Mouse (Mus musculus): Measurements from ENCODE around the gene Plscr3. TPM values are rescaled to one million over a fixed set of nuclear protein-coding genes. Genes with fewer than 3 reads are reported as not detected.

The Plscr3 gene
- 10 to 100 TPM; 19.6 to 21.4 TPM for total RNA-seq (2021)
- long read RNA-seq, experiment 1, transcript Plscr3-203 (8 exons, 2,785 nt), result major isoform, 15 of 21 reads
- long read RNA-seq, experiment 1, partial matches to known transcripts, result 1 of 21 reads
- long read RNA-seq, experiment 1, other reads (novel, unspliced or antisense), result 2 of 21 reads
- long read RNA-seq, experiment 2, transcript Plscr3-203 (8 exons, 2,785 nt), result major isoform, 9 of 12 reads
- long read RNA-seq, experiment 2, partial matches to known transcripts, result 0 of 12 reads
- long read RNA-seq, experiment 2, other reads (novel, unspliced or antisense), result 2 of 12 reads

DNA sequence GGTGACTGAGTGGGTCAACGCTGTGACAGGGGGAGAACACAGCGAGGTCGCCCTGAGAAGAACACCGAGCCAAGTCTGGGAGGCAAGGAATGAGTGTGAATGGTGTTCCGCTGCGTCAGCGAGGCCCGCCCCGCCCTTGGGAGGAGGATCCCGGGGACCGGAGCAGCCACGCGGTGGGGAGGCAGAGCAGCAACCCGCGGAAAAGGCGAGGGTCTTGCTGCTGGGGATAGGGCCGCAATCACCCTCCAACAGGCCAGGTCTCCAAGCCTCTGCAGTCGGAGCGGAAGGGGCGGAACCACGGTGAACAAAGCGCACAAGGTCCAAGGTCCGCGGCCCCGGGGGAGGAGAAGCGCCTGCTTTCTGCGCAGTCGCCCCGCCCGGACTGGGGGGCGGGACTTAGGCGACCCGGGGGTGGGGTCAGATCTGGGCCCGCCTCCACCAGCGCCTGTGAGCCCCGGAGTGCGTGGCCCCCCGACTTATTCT is at the start of gene Plscr3:
Gene Plscr3 (plus strand): TSS at position 179 of the 483 bp plus-strand sequence.
- DNase-seq, result peak; percentile 94 to 95

DNA sequence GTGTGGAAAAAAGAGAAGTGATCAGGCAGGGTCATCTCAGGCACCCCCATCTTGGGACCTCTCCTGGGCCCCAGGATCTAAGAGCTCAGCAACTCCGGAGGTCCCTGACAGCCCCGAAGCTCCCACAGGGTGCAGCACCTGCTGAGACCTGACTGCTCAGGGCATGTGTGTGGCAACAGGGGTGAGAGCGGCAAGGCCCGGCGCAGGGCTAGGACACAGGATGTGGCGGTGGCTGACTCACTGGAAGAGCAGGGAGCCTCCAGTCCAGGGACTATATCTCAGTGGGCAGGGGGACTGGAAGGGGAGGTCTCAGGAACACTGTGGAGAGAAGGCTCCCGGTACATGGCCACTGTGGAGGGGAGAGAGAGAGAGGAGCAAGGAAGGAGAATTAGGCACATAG is 48.3 kb upstream of the Plscr3 start:
- DNase-seq, result no peak

DNA sequence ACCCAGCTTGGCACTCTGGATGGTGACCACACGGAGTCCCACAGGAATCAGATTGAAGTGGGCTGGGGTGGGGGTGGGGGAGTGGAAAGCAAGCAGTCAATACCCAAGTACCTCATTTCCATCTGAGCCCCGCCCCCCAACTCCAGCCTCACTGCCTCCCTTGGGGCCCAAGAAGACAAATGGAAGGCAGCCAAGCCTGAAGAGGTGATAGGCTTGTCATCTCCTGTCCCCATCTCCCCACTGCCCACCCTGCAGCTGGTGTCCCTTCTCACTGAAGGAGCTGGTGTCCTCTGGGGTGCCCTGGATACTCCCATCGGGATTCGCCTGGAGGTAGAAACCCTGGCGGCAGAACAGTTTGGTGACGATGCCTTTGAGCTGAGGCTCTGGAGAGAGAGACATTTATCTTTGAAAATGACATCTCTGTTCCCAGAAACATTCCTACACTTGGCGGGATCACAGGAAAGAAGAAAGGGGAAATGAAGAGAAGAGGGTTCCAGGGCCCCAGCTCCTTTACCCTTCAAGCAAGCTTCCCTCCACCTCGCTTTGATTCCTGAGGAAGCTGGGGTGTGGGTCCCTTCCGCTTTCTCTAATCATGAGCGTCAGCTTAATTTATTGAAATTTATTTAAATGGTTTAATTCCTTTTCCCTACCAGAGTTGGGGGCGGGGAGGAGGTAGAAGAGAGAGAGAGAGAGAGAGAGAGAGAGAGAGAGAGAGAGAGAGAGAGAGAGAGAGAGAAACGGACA is 46.6 kb upstream of the Plscr3 start:
- no peak for DNase-seq

DNA sequence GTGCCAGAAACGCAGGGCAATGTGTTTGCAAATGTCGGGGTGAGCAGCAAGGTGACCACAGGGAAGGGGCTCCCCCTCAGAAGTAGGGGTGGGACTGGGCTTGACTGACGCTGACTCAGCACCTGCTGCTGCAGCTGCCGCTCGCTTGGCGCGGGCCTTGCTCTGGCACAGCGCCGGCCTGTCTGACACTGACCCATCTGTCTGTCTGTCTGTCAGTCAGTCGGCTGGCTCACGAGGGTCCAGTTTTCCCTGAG is 46.1 kb upstream of the Plscr3 start:
- DNase-seq, result no peak

DNA sequence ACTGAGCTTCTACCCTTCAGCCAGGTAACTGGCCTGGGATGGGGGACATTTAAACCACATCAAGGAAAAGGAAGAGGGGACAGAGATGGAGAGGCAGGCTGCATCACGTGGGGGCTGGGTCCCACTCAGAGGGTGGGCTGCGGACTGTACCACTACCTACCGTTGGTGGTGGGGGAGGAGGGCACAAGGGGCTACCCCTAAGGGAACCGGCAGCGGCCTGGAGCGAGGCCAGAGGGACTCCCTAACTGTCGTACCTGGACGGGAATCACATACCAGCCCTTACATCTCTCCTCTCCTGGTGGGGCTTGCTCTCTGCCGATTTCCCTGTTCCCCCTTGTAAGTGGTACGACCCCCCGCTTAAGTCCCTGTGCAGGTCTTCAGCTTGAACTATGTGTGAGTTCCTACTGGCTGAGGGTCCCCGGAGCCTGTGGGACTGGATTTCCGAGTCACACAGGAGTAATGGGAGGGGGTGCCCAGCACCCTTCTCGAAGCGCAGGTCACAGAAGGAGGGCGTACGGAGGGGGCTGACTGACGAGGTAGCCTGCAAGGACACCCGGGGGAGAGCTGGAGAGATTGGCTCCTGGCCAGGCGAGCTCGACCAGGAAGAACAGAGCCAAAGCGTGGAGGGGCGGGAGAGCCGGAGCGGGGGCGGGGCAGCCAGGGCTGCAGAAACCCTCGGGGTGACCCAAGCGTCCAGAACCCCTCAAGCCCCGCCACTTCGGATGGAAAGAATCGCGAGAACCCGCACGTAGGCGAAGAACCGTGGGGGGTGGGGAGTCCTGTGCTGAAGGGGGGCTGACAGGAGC is 45.6 kb upstream of the Plscr3 start:
- peak; percentile 51 to 58 for DNase-seq

DNA sequence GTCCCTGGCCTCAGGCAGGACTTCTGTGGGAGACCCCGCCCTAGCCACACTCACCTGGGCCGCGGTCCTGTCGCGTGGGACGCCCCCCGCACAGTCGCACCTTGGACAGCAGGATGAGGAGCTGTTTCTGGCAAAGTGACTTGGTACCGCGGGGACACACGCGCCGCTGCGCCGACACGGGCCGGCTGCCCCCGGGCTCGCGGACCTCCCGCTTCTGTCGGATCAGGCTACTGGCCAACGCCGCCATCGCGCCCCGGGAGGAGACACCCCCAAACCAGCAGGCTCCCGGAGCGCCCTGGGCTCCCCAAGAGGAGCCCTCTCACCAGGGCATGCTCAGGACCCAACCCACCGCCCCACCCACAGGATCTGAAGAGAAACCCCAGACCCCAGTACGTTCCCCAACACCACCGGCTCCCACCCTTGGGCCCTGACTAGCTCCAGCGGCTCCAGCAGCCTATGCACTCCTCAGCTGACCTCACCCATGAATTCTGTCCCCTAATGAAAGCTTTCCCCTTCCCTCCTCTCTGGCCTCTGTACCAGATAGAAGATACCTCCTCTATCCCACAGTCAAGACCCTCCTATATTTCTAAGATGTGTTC is 44.7 kb upstream of the Plscr3 start, which contains the start of gene Fgf11:
Gene Fgf11 (minus strand): TSS at position 479 of the 599 bp plus-strand sequence.
- DNase-seq, result no peak

DNA sequence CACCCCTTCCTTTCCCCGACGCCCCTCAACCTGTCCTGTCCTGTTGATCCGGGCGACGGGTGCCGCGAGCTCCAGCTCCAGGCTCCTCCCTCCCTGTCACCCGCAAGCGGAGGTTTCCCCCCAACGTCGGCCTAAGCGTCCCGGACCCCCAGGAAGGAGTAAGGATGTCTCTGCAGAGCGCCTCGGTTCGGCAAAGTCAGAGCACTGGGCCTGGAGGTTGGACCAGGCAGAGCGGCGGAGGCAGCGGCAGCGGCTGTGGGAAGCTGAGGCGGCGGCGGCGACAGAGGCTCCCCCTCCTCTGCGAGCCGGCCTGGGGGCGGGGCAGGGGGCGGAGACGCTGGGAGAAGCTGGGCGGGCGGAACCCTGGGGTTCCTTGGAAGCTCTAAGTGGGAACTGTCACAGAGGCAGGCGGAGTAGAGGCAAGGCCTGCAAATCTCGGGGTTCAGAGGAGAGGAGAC is 43.5 kb upstream of the Plscr3 start:
- peak; percentile 94 for DNase-seq

DNA sequence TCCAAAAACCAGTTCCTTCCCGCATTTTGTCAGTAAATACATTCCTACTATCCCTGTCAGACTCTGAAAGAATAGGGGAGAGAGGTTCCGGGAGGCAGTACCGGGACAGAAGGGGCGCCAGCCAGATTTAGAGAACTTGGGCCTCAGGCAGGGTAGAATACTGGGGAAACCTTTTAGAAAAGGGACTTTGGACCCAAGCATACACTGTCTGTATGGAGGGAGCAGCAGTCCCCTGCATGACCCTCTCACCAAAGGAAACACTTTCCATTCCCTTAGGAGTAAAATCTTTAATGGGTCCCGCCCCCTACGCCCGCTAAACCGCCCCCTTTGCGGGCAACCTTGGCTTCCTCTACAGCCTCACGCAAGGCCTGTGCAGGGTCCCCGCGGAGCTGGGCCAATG is 42.8 kb upstream of the Plscr3 start:
- DNase-seq, result no peak

DNA sequence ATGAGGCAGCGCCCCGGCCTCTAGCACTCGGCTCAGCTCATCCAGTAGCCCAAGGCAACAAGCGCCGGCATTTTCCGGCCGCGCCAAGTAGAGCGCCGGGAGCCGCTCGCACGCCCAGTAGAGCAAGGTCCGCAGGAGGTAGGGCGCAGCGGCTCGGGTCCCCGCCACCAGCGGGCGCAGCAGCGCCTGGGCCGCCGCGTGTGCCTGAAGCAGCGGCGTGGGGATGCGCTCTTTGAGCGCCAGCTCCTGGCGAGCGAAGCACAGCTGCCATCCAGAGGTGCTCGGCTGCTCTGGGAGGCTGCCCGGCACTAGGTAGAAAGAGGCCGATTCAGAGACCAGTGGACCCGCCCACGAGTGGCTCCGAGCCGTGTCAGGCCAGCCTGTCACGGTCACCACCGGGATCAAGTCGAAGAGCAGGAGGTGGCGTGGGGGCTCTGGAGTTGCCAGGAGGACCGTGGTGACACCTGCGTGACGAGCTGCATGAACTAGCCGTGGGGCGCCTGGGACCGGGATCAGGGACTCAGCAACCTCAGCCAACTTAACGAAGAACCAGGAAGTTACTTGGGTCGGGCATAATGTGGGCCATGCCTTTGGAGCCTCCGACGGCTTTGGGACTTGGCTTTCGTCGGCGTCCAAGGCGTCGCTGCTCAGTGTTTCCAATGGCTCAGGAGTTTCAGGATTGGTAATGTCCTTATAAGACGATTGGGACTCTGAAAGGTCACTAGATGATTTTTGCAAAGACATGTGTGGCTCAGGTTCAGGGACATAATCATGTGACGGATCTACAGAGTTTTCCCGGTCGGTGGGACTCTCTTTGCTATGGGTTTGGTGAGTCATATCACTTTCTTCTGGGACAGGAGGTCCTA is 42.2 kb upstream of the Plscr3 start:
- peak; percentile 80 to 87 for DNase-seq

DNA sequence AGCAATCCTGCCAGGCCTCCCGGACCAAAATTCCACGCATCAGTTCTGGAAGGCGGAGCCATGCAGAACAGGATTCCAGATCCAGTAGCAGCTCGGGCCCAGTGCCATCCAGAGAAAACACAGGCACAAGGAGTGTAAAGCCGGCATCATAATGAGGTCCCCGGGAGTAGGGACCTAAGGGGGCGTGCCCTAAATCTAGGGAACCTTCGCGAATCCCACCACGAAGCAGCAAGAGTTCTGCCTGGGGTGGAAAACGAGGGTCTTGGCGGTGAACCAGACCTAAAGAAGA is 41.6 kb upstream of the Plscr3 start:
- DNase-seq, result peak in 1 of 2 experiments; percentile 52

DNA sequence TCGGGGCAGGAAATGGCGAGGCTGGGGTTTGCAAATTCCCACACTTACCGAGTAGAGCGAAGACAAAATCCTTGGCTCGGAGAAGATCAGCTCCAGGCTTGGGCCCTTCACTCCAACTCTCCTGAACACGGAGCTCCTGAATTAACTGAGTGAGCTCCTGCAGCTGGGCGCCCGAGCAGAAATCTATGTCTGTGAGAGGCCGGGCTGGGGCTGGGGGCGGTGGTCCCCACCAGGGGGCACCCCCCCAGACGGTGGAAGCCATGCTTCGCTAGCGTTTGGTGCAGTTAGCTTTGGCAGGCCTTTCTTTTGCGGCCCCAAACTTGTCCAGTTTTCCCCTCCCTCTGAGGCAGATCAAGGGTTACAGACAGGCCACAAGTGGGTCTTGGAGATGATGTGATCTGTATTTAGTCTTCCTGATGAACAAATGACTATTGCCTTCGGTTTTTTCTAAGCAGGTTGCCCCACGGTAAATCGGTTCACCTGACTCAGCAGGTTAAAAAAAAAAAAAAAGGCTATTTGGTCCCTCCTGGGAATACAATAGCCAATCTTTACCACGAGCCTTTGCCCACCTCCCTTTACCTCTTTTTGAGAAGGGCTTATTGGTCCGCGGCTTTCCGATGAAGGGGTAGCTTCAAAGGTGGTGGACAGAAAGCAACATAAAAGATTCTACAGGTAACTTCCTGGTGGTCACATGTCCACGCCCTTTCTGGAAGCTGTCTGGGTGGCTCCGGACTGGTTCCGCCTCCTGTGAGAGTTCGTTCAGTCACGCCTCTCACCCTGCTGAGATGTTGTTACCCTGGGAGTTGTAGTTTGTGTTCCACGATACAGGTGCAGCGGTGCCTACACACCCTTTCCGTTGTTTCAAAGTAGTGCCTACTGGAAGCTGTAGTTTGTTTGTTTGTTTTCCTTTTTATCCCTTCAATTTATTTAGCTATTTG is 40.9 kb upstream of the Plscr3 start, which contains the start of gene Tmem102:
Gene Tmem102 (minus strand): TSS at position 653 of the 938 bp plus-strand sequence.
- no peak for DNase-seq

DNA sequence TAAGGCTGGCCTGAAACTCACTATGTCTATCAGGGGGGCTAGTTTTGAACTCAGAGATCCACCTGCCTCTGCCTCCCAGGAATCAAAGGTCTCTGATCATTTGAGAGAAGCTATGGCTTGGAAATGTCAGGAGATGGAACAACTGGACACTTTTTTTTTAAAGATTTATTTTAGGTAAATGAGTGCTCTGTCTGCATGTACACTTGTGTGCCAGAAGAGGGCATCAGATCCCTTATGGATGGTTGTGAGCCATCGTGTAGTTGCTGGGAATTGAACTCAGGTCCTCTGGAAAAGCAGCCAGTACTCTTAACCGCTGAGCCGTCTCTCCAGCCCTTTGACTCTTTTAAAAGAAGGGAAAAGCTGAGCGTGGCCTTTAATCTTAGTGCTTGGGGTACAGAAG is 39.8 kb upstream of the Plscr3 start:
- DNase-seq, result no peak

DNA sequence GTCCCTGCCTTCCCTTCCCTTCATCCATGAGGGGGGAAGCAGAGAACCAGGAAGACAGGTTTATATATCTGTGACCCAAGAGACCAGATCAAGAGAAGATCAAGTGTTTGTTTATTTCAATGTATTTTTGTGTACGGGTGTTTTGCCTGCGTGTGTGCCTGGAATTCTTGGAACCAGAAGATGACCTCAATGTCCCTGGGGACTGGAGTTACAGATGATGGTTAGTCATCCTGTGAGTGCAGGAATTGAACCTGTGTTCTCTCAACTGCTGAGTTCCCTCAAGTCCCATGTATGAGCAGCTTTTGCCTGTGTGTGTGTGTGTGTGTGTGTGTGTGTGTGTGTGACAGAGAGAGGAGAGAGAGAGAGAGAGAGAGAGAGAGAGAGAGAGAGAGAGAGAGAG is 38.5 kb upstream of the Plscr3 start:
- DNase-seq, result no peak

DNA sequence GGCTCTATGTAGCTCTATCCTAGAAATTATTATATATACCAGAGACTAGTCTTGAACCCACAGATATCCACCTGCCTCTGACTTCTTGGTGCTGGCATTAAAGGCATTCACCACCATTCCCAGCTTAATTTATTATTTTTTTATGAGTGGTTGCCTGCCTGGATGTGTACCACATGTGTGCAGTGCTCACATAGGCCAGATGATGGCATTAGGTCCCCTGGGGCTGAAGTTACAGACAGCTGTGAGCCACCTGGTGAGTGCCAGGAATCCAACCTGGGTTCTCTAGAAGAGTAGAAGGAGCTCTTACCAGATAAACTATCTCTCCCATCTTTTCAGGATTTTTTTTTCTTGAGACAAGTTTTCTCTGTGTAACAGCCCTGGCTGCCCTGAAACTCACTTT is 35.9 kb upstream of the Plscr3 start:
- DNase-seq, result no peak

DNA sequence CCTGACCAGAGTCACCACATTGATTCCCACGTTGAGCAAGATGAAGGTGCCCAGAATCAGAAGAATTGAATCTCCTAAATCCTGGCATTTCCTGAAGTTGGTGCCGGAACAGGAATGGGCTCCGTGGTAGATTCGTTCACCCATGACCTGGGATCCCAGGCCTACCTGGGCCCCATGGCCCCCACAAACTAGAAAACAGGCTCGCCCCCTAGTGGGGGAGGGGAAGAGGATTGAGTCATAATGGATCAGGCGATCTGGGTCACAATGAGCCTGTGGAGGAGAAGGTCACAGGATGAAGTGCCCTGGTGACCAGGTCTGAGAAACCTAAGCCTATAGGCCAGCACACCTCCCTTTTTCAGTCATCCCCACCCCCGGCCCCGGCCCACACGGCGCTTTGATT is 31.0 kb upstream of the Plscr3 start, which contains the start of gene Gm39566:
Gene Gm39566 (minus strand): TSS at position 144 of the 400 bp plus-strand sequence.
- no peak for DNase-seq

DNA sequence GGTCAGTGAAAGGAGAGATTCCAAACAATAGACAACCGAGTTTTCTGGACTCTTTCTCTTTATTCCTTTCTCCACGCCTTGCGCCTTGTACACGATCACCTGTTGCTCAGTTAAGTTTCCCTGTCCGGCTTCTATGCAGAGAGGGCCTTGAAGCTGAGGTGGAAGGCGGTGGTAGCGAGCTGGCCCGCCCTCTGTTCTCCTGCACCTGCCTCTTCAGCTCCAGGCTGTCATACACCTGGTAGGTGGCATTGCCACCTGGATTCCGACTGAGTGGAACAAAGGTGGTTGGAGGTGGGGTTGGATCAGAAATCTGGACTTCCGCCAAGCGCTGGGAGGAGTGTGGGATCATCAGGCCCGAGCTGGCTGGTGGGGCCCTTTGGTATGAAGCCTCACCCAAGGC is 29.7 kb upstream of the Plscr3 start:
- DNase-seq, result no peak

DNA sequence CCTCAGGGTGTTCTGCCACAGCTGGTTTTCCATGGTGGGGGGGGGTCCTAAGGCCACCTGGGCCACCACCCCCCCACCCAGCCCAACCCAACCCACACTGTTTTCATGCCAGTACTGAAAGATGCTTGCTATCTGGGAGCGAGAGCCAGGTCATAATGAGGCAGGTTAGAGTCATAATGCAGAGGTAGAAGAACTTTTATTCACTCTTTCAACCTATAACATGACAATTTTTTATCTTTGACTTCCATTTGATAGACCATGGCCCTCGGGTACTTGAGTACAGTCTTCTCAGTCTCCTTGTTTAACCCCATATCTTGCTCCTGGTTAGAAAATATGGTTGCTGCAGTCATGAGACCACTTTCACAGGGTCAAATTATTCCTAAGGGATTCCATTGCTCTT is 27.8 kb upstream of the Plscr3 start, which contains the start of gene Spem2:
Gene Spem2 (minus strand): TSS at position 101 of the 400 bp plus-strand sequence.
- no peak for DNase-seq

DNA sequence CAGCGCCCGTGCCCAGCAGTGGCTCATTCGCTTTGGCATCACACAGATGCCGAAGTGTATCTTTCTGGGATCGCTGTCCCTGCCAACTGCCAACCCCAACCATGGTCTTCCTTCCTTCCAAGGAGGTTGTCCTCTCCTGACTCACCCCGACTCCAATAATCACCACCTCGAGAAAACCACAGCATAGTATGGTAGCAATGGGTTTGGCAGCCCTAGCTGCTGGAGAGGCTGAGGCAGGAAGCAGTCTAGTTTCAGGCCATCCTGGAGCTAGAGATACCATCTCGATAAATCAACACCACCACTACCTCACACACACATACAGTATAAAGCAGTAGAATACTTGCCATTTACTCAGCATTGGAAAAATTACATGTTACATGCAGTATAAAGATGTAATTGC is 27.3 kb upstream of the Plscr3 start:
- no peak for DNase-seq

DNA sequence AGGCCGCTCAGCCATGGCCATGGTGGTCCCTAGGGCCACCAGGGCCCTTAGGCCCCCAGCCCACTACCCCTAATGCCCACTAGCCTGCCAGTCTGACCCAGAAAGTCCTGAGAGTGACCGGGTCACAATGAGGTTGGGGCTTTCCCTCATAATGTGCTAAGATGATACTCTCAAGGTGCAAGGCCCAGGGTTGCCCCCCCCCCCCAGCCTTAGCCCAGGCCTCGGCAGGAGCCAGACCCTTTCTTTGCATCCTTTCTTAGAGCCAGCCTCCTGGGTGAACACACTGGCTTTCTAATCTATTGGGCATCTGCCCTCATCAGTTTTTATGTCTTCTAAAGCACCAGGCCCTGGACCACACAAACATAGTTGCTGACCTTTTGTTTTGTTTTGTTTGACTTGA is 24.1 kb upstream of the Plscr3 start, which contains the start of gene Spem1:
Gene Spem1 (minus strand): TSS at position 101 of the 400 bp plus-strand sequence.
- DNase-seq, result no peak

DNA sequence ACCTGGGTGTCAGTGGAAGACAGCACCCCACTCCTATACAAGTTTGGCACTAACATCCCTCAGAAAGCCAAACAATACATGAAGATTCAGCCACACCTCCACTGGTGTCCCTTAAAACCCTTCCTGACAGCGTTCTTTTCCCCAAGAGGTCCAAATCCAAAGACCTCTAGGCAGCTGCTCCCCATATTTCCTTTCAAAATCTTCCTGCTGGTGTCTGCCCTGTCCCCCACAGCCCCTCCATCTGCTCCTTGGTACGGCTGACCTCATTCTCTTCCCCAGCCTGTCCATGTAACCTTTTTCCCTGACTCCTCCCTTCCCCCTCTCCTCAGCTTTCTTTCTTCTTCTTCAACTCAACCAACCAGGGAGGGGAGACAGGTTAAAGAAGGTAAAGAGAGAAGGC is 22.7 kb upstream of the Plscr3 start:
- no peak for DNase-seq

Data from heart, adult 18-20 months (tissue).